Mouse (Mus musculus) telencephalon, adult 2 months (tissue): ENCODE measurements around the gene Pard3.

Experiments used
- DNase-seq: peaks from one replicate; pipeline ENCODE4 v3.0.0-alpha.2; 2011; ENCODE audit warnings: low read depth, low spot score

The Pard3 gene

DNA sequence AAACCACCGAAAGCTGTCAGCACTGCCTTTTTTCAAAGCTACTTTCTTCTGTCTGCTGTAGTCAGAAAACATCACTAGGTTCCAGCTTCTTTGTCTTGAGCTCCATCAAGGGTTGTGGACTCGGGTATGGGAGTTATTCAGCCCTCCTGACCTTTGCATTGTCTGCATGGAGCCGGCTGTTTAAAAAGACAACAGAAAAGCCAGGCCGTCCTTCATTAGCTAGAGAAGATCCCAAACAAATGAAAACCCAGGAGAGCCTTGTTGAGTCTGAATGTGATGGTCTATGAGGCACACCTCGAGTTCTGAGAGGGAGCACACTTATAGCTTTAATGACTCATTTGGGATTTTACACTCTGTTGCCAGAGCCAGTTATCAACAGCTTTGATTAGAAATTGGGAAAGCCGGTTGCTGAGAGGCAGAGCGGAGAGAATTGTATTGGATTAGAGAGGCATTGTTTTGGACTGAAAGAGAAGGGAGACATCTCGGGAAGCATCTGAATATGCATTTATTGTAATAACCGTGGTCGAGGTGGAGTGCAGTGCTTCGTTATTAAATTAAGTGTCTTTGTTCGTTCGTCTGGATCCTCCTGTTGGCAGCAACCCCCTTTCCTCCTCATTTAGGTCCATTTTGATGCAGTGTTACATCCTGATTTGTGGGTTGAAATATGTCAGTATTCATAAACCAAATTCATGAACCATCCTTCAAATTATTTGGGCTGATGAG, 435.5 kb downstream of the Pard3 start:
- no peak for DNase-seq

DNA sequence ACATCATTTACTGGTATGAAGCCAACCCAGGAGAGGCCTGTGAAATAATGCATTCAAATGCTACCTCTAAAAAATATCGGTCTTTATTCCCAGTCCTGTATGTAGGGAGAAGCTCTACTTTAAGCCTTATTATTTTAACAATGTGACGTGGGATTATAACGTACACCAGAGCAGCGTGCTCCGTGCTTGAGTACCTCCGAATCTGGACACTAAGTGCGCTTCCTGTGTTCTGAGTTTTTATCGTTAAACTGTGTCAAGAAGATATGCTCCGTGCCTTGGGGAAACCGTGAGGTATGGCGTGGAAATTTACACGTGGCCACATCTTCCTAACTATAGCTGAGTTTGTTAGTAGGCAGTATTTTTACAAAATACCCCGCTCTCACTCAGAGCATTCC, 436.0 kb downstream of the Pard3 start:
- DNase-seq, result no peak

GRCm38 (mm10) chr8:127500206-127500605, 436.5 kb downstream of the Pard3 start:
- no peak for DNase-seq

DNA sequence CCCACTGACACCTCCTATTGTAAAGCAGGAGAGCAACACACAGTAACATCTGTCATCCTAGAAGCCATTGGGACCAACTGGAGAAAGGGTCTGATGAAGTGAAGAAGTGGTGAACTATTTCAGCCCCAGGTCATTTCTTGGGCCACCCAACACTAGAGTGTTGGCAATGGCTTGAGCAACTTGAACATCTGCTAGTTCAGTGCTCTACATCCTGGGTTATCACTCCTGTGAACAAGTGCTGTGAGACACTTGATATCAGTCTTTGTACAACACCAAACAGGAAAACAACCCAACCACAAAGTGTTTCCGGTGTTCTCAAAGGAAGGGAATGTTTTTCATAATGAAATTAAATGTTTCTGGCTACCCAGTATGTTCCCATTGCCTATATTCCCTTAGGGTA, 438.1 kb downstream of the Pard3 start:
- no peak for DNase-seq

GRCm38 (mm10) chr8:127505286-127505685, 441.6 kb downstream of the Pard3 start:
- DNase-seq, result no peak

GRCm38 (mm10) chr8:127506336-127506735, 442.6 kb downstream of the Pard3 start:
- no peak for DNase-seq

GRCm38 (mm10) chr8:127511341-127511740, 447.6 kb downstream of the Pard3 start:
- no peak for DNase-seq

DNA sequence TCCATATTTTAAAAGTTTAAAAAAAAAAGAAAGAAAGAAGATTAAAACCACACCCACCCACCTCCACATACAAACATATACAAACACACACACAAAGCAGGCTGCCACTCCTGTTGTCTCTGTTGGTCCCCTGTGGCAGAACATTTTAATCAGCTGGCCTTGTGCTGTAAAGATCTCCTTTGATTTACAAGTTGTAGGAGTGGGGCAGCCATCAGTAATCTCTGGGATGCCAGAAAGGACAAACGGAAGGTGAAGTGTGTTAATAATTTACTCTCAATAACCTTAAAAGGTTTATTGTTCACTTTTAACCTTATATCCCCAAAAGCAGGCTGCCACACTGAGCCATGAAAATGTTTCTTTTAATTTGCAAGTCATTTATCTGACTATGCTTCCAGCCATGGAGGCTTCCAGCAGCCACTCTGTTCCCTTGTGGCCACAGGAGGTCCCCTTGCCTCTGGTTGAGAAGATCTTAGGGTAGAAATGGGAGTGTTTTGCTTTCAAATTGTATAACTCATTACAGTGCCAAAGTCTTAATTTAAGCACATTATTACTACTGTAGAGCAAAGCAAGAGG, 448.4 kb downstream of the Pard3 start:
- no peak for DNase-seq

GRCm38 (mm10) chr8:127512580-127512979, 448.9 kb downstream of the Pard3 start:
- DNase-seq, result no peak

GRCm38 (mm10) chr8:127514810-127515735, 451.4 kb downstream of the Pard3 start:
- DNase-seq, result no peak

DNA sequence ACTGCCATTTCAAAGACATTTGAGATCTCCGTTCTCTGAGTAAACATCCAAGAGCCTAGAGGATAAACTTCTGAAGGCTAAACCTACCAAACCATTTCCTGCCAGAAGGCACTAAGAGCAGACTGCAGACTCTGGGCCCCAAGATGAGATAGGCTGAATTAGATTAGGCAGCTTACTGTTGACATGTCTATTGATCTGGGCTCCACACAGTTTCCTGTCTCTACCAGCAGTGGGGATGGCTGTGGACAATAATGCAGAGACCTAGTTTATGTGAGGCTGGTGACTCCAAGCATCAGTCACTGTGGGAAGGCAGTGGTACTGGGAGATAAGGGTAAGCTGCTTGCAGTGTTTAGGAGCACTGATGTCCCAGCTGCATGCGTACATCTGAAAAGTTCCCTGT, 452.4 kb downstream of the Pard3 start:
- DNase-seq, result no peak

- DNase-seq, result peak; percentile 49
These were observed 462.0 kb downstream of the Pard3 start for GRCm38 (mm10) chr8:127525673-127526072.

DNA sequence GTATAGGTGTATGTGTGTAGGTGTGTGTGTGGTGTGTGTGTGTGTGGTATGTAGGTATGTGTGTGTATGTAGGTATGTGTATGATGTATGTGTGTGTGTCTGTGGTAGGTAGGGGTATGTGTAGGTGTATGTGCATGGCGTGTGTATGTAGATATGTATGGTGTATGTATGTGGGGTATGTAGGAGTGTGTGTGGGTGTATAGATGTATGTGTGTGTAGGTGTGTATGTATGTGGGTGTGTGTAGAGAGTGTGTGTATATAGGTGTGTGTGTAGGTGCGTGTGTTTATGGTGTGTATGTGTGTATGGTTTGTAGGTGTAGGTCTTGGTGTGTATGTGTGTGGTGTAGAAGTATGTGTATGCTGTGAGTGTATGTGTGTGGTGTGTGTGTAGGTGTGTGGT, 464.6 kb downstream of the Pard3 start:
- DNase-seq, result no peak

GRCm38 (mm10) chr8:127529746-127530145, 466.1 kb downstream of the Pard3 start:
- DNase-seq, result no peak

DNA sequence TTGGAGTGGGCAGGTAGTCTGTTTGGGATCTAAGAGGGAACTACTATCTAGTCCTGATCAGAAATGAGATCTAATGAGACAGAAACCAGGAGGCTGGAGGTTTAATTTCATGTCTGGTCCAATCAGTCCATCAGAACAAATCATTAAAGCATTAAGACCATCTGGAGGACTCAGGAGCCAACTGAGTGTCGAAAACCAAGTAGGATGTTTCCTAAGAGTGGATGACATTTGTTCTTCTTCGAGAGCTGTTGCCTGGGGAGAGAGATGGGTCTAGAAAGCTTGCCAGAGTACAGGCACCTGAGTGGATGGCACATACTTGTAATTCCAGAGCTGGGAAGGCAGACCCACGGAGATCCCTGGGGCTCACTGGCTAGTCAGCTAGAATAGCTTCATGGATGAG, 468.2 kb downstream of the Pard3 start:
- no peak for DNase-seq

GRCm38 (mm10) chr8:127534789-127535188, 471.1 kb downstream of the Pard3 start:
- DNase-seq, result peak; percentile 48

- DNase-seq, result peak; percentile 68
These were observed 471.6 kb downstream of the Pard3 start for GRCm38 (mm10) chr8:127535192-127535845.

DNA sequence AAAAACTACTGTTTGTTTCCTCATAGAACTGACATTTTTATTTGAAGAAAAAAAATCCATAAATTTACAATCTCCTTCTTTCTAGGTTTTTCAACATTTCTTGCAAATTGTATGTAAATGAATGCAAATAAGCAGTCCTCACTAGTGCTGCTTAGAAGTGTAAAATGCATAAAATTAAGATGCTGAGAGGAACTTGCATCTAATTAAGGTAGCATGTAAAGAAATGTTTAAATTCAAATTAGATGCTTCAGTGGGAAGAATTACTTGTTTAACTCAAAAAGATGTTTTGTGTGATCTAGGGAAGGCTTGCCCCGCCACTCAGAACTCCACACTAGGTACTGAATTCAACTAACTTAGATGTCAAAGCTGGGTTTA, 472.1 kb downstream of the Pard3 start:
- no peak for DNase-seq

- DNase-seq, result no peak
These were observed 476.1 kb downstream of the Pard3 start for GRCm38 (mm10) chr8:127539803-127540202.

DNA sequence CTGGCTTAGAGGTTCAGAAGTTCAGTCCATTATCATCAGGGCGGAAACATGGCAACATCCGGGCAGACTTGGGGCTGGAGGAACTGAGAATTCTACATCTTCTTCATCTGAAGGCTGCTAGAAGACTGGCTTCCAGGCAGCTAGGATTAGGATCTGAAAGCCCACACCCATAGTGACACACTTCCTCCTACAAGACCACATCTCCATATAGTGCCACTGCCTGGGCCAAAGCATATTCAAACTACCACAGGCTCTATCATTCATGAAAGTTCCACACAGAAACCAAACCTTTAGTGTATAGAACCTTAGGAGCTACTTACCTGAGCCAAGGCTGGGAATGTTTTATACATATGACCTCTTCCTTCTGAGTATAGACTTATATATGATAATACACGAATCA, 476.6 kb downstream of the Pard3 start:
- DNase-seq, result no peak

- DNase-seq, result no peak
These were observed 478.5 kb downstream of the Pard3 start for GRCm38 (mm10) chr8:127542162-127542561.

- DNase-seq, result no peak
These were observed 480.0 kb downstream of the Pard3 start for GRCm38 (mm10) chr8:127543676-127544075.
